Mouse (Mus musculus) embryonic facial prominence, embryonic 11.5 days (tissue): Measurements from ENCODE around the gene Tmem251. TPM values are rescaled to one million over a fixed set of nuclear protein-coding genes. Genes with fewer than 3 reads are reported as not detected.

ENCODE experiments used
- ATAC-seq: fragments of 200-750 bp; cut with Nextera tagmentation; replicated peaks from 2 replicates; pipeline ENCODE4 v1.8.0; 2017; ENCODE audit warnings: low read depth; ENCODE audit not compliant: insufficient number of reproducible peaks, low FRiP score, low TSS enrichment
- DNase-seq: peaks from one replicate; pipeline ENCODE4 v3.0.0-alpha.2; 2015; ENCODE audit warnings: low spot score
- H3K27ac ChIP-seq: fragments of 300-500 bp; sonication (generic); replicated peaks from 2 replicates; pipeline ENCODE4 v1.5.1; 2014; ENCODE audit warnings: mild to moderate bottlenecking, low read depth, low read length, control low read depth
- H3K27me3 ChIP-seq: fragments of 300-500 bp; sonication (generic); 2 replicates; pipeline ENCODE4 v1.6.1; 2014; ENCODE audit warnings: mild to moderate bottlenecking, low read length, moderate library complexity, mixed read lengths; ENCODE audit not compliant: control insufficient read depth, insufficient read depth
- H3K36me3 ChIP-seq: fragments of 300-500 bp; sonication (generic); replicated peaks from 2 replicates; pipeline ENCODE4 v1.6.1; 2014; ENCODE audit warnings: low read depth, mild to moderate bottlenecking, low read length, moderate library complexity, mixed read lengths; ENCODE audit not compliant: control insufficient read depth, insufficient read depth
- H3K4me1 ChIP-seq: fragments of 300-500 bp; sonication (generic); 2 replicates; pipeline ENCODE4 v1.6.1; 2014; ENCODE audit warnings: low read length, mixed read lengths; ENCODE audit not compliant: control insufficient read depth, insufficient read depth
- H3K4me2 ChIP-seq: fragments of 300-500 bp; sonication (generic); 2 replicates; pipeline ENCODE4 v1.6.1; 2014; ENCODE audit warnings: low read depth, mild to moderate bottlenecking, control low read depth, low read length, moderate library complexity
- H3K4me3 ChIP-seq: fragments of 300-500 bp; sonication (generic); 2 replicates; pipeline ENCODE4 v1.5.1; 2014; ENCODE audit warnings: low read depth, low read length, control low read depth
- H3K9ac ChIP-seq: fragments of 300-500 bp; sonication (generic); replicated peaks from 2 replicates; pipeline ENCODE4 v1.6.1; 2014; ENCODE audit warnings: mild to moderate bottlenecking, control low read depth, low read length
- H3K9me3 ChIP-seq: fragments of 300-500 bp; sonication (generic); replicated peaks from 2 replicates; pipeline ENCODE4 v1.6.1; 2016; ENCODE audit warnings: mild to moderate bottlenecking, low read length, inconsistent platforms, mixed read lengths; ENCODE audit not compliant: control insufficient read depth
- WGBS: fragments of 180-500 bp; shearing (Covaris S2); extraction: QIAGEN DNeasy Blood & Tissue Kit; methylation state at CpG from one replicate; pipeline ENCODE4 v1.1.7; 2014; 5-methylcytosine and 5-hydroxymethylcytosine counted together
- polyA plus RNA-seq: library from polyadenylated mRNA; unstranded; fragments of >200 nt; fragmentation: Nextera tagmentation; extraction: Ambion mirVana; gene quantifications from 2 replicates; pipeline ENCODE4 v1.2.1, GENCODE M21; 2014

Gene Tmem251
- polyA plus RNA-seq, 1 experiment from 2014 or later = 10.9 TPM

DNA sequence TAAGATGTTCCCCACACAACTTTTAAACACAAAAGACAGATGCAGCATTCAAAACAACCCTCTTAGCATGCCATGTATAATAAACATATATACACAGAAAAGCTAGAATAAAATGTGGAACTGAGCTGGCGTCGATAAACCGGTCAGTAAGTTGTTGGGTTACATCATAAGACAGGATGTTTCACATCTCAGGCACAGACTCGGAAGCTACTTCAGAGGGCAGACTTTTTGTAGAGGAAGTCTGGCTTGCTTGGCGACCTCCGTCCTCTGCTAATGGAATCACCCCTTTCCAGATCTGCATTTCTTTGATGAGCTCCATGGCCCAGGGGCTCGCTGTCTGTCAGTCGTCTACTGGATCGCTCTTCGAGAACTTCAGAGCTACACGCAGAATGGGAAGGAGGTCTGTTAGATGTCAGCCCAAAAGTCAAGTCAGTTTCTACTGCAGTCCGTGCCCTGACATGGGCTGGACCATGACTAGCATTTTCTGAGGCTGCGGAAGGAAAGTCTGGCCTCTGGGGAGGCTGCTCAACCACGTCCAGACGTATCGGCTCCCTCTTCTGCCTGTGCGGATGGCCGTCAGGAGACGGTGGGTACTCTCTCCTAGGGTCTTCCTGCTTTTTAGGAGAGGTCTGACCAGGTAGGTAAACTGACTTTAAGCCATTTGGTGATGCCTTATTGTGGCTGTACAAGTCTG is 41.5 kb downstream of the Tmem251 start:
- DNase-seq (no peak), ATAC-seq (no peak)
- H3K36me3 ChIP-seq = 0 out of 2 replicates have a peak, but pooled peaks cover 3% of the 10 kb centered on the region
- H3K27me3 ChIP-seq = no peaks in the 10 kb centered on the region
- H3K4me3 ChIP-seq = no peak overlapping the region
- H3K4me2 ChIP-seq = no peak overlapping the region
- no peaks in the 10 kb centered on the region for H3K4me1 ChIP-seq
- WGBS = 84% methylated on average over 19 of the region's 19 CpGs
- no peak overlapping the region for H3K27ac ChIP-seq
- no peaks in the 10 kb centered on the region for H3K9me3 ChIP-seq
- H3K9ac ChIP-seq = no peak overlapping the region

DNA sequence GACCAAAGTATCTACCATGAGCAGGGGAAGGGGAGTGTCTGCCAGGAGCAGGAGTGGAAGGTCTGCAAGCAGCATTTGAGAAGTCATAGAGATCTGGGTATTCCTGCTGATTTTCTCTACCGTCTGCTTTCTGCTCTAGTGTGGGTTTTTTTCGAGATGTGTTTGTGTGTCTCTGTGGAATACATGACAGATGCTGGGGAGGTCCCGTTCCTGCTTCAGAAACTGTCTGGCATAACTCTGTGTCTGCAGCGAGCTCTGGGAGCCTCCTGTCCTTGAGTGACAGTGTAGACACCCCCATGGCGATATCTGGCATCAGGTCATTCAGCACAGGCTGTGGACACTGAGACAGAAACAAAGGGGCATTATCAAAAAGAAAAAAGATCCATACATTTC is 42.0 kb downstream of the Tmem251 start:
- DNase-seq = no peak
- no peak for ATAC-seq
- 79% methylated on average over 5 of the region's 5 CpGs for WGBS
- Histone ChIP-seq H3K27me3 (no peaks in the 10 kb centered on the region), H3K4me2 (no peak overlapping the region), H3K4me3 (no peak overlapping the region), H3K4me1 (no peaks in the 10 kb centered on the region), H3K36me3 (0 out of 2 replicates have a peak, but pooled peaks cover 3% of the 10 kb centered on the region), H3K9ac (no peak overlapping the region), H3K9me3 (no peaks in the 10 kb centered on the region), H3K27ac (no peak overlapping the region)

DNA sequence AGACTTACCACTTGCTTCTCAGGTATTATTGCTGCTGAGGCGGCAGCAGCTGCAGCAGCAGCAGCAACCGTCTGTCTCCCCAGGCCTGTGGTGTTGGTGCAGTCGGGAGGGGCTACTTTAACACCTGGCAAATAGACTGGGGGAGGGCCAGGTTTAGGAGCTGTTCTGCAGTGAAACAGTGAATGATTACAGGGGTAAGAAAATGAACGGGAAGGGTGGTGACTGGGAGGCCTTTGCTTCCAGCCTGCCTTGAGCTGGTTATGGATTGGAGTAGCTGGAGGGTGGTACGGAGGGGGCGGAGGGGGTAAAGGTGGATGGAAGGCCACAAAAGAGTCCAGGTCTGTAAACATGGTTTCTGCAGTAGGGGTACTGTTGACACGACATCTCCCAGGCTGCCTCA is 44.4 kb downstream of the Tmem251 start:
- 89% methylated on average over 7 of the region's 7 CpGs for WGBS
- no peak overlapping the region for H3K4me3 ChIP-seq
- no peak overlapping the region for H3K4me2 ChIP-seq
- no peaks in the 10 kb centered on the region for H3K4me1 ChIP-seq
- no peaks in the 10 kb centered on the region for H3K9me3 ChIP-seq
- H3K27me3 ChIP-seq = no peaks in the 10 kb centered on the region
- no peak overlapping the region for H3K27ac ChIP-seq
- peaks cover 5% of the 10 kb centered on the region; the same call in 1 of the 2 replicates for H3K36me3 ChIP-seq
- DNase-seq = no peak
- no peak overlapping the region for H3K9ac ChIP-seq
- ATAC-seq = no peak

Other genes starting within 250 kb of the Tmem251 start
- gene Chga, start 188.8 kb upstream of the Tmem251 start, polyA plus RNA-seq = 6.2 and 6.5 TPM in 2 replicates
- 8.4 and 9.4 TPM in 2 replicates for gene Itpk1, start 38.8 kb upstream of the Tmem251 start, polyA plus RNA-seq
- 34.5 and 37.2 TPM in 2 replicates for gene Moap1, start 101 bp upstream of the Tmem251 start, polyA plus RNA-seq
- gene Gm28051, start 14.0 kb downstream of the Tmem251 start, polyA plus RNA-seq = not detected in 2 replicates
- gene Gon7, start 14.0 kb downstream of the Tmem251 start, polyA plus RNA-seq = 34.7 and 38.3 TPM in 2 replicates
- gene Ubr7, start 14.2 kb downstream of the Tmem251 start, polyA plus RNA-seq = 61.7 and 68.1 TPM in 2 replicates
- gene Gm20604, start 14.9 kb downstream of the Tmem251 start, polyA plus RNA-seq = 30.2 and 31.4 TPM in 2 replicates
- 21.0 and 21.7 TPM in 2 replicates for gene Btbd7, start 134.7 kb downstream of the Tmem251 start, polyA plus RNA-seq
- not detected in 2 replicates for gene Cox8c, start 155.6 kb downstream of the Tmem251 start, polyA plus RNA-seq
- gene Unc79, start 205.1 kb downstream of the Tmem251 start, polyA plus RNA-seq = 0.46 and 0.54 TPM in 2 replicates